Mouse (Mus musculus) myocyte (in vitro differentiated cells): ENCODE results near the gene Ascc1.
"Not testable (repeated sequence)": the region's sequence is repeated elsewhere in the genome, so short reads cannot be mapped to it uniquely, and the experiment has no call there.

Experiments
- MYOD1 ChIP-seq, 3 experiments: IDR thresholded peaks; one replicate each; pipeline ENCODE4 v1.6.1; 2011; ENCODE audit warnings: control low read depth in 2 of 3, low read depth in 2 of 3, mild to moderate bottlenecking in 2 of 3, moderate library complexity in 1 of 3; ENCODE audit not compliant: insufficient read length in 2 of 3, control insufficient read depth in 1 of 3
- POLR2A ChIP-seq: IDR thresholded peaks from one replicate; pipeline ENCODE4 v1.6.1; 2011; ENCODE audit warnings: low read depth, mild to moderate bottlenecking, control low read depth, moderate library complexity; ENCODE audit not compliant: insufficient read length
- REST ChIP-seq: IDR thresholded peaks from one replicate; pipeline ENCODE4 v1.6.1; 2011; ENCODE audit warnings: mild to moderate bottlenecking, control low read depth, moderate library complexity; ENCODE audit not compliant: insufficient read depth, insufficient read length
- USF1 ChIP-seq: IDR thresholded peaks from one replicate; pipeline ENCODE4 v1.6.1; 2011; ENCODE audit warnings: low read depth, mild to moderate bottlenecking, control low read depth, moderate library complexity

DNA sequence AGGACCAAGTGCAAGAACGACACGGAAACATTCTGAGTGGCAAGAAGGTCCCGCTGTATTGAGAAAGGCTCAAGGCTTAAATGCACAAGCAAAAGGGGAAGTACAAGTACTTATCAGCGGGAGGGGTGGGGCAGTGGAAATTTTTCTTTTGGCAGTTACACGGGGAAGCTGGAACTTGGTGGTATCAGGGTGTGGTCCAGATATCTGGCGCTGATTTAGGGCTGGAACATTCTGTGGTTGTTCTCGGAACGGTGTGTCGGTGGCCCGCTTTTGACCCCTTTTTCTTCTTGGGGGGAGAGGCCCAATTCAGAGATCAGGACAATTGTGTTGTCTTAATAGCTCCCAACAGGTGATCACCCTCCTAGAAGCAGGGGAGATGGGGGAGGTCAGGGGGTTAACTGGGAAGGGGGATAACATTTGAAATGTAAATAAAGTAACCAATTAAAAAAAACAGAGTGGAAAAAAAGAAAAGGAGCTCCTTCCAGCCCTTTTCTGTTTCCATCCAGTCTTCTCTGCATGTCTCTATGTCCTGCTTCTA lies 145.0 kb downstream of the Ascc1 start:
- not testable (repeated sequence) for TF ChIP-seq MYOD1 (IDR thresholded peaks at IDR 0.05; ENCODE audit: control insufficient read depth in 1 of 3, insufficient read length in 2 of 3, low read depth in 2 of 3); POLR2A; REST; USF1
